Mouse (Mus musculus) urinary bladder, postnatal 25 days (tissue): ENCODE measurements at regions not wholly inside any gene's neighbourhood (a gene's known extent, or its start where the extent isn't known, plus 50 kb on each side); places are given as distances from the start of the nearest gene placed in this dataset.

ENCODE experiments used
- DNase-seq: peaks from one replicate; pipeline ENCODE4 v3.0.0; 2022; ENCODE audit warnings: low spot score

- DNase-seq, result peak; percentile 92
Measured at GRCm38 (mm10) chr17:84028157-84028970, 159.4 kb downstream of the Zfp36l2 start.

GRCm38 (mm10) chr17:84027275-84027674 is 160.5 kb downstream of the Zfp36l2 start:
- no peak for DNase-seq

GRCm38 (mm10) chr17:84026110-84026509 is 161.6 kb downstream of the Zfp36l2 start:
- DNase-seq, result peak; percentile 67

GRCm38 (mm10) chr17:84022358-84022757 is 165.4 kb downstream of the Zfp36l2 start:
- no peak for DNase-seq

GRCm38 (mm10) chr17:84018817-84019216 is 168.9 kb downstream of the Zfp36l2 start:
- DNase-seq, result no peak

- no peak for DNase-seq
Measured at GRCm38 (mm10) chr17:84017891-84018290, 169.9 kb downstream of the Zfp36l2 start.

GRCm38 (mm10) chr17:84014287-84015039 is 166.7 kb upstream of the Haao start:
- DNase-seq, result no peak

- no peak for DNase-seq
Measured at GRCm38 (mm10) chr17:84010492-84011060, 162.8 kb upstream of the Haao start.

GRCm38 (mm10) chr17:84009966-84010365 is 162.2 kb upstream of the Haao start:
- DNase-seq, result no peak

- DNase-seq, result no peak
Measured at GRCm38 (mm10) chr17:84009194-84009593, 161.4 kb upstream of the Haao start.

GRCm38 (mm10) chr17:84008682-84009052 is 160.9 kb upstream of the Haao start:
- no peak for DNase-seq

GRCm38 (mm10) chr17:84008035-84008681 is 160.4 kb upstream of the Haao start:
- no peak for DNase-seq

- no peak for DNase-seq
Measured at GRCm38 (mm10) chr17:84006748-84007147, 159.0 kb upstream of the Haao start.

GRCm38 (mm10) chr17:84004237-84004636 is 156.5 kb upstream of the Haao start:
- DNase-seq, result no peak

- DNase-seq, result no peak
Measured at GRCm38 (mm10) chr17:84003489-84004234, 155.9 kb upstream of the Haao start.

GRCm38 (mm10) chr17:84002939-84003338 is 155.2 kb upstream of the Haao start:
- DNase-seq, result no peak

- no peak for DNase-seq
Measured at GRCm38 (mm10) chr17:84002327-84002726, 154.6 kb upstream of the Haao start.

- DNase-seq, result no peak
Measured at GRCm38 (mm10) chr17:84000115-84000514, 152.4 kb upstream of the Haao start.

- DNase-seq, result no peak
Measured at GRCm38 (mm10) chr17:83998972-83999545, 151.3 kb upstream of the Haao start.

- DNase-seq, result no peak
Measured at GRCm38 (mm10) chr17:83998341-83998740, 150.6 kb upstream of the Haao start.

- peak; percentile 83 for DNase-seq
Measured at GRCm38 (mm10) chr17:83997778-83998177, 150.0 kb upstream of the Haao start.
